In the genomic region with DNA sequence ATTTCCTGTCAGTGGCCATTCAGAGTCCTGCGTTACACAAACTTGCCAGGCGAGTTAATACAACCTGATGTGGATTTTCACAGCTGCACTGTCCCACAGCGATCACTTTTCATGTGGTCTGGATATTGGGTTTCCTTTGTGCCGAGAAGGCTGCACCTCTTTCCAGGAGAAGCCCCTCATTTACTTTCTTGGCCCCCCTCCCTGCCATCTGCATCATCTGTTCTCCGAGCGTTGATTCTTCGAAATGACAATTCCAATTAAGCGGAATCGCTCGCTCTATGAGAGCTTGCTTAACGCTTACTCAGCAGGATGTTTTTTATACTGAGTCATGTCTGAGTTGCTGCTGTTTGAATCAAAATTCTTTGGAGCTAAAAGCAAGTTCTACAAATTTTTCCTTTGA, we compare ENCODE assay signal across 16 mouse cellular contexts.
DNase-seq lines count a peak whose midpoint lies in the region; ATAC-seq and TF ChIP-seq lines count a peak whose summit lies in the region.
"Had no signal": no experiment of that assay in that cellular context is flagged by ENCODE, and none has a peak within 500 bp of the region (broad histone marks: within the 10 kb centered on the region; RNA-seq: fewer than 3 reads in every experiment).

No protein-coding gene starts in this region.

- H3K27ac ChIP-seq in midbrain, embryonic 11.5 days (ENCODE audit: low read depth, low read length): no peak overlapping the region
- no peak overlapping the region for H3K27ac ChIP-seq in midbrain, embryonic 10.5 days (replicated peaks)
- H3K27ac ChIP-seq in embryonic facial prominence, embryonic 12.5 days: peak overlapping the region; percentile 65
- H3K27ac ChIP-seq in forebrain, embryonic 16.5 days (ENCODE audit: low read length): no peak overlapping the region
- H3K27ac ChIP-seq in stomach, postnatal 0 days (replicated peaks): no peak overlapping the region

- H3K9me3 ChIP-seq in midbrain, embryonic 11.5 days (ENCODE audit: control insufficient read depth, low read length): no peaks in the 10 kb centered on the region
- H3K9me3 ChIP-seq in midbrain, embryonic 10.5 days (replicated peaks): no peaks in the 10 kb centered on the region
- no peaks in the 10 kb centered on the region for H3K9me3 ChIP-seq in embryonic facial prominence, embryonic 12.5 days
- no peaks in the 10 kb centered on the region for H3K9me3 ChIP-seq in forebrain, embryonic 16.5 days (ENCODE audit: control insufficient read depth, low read length)
- no peaks in the 10 kb centered on the region for H3K9me3 ChIP-seq in stomach, postnatal 0 days (ENCODE audit: control insufficient read depth, low read length)
- H3K9me3 ChIP-seq: neural tube, embryonic 15.5 days had no signal

- no peak overlapping the region for H3K4me3 ChIP-seq in midbrain, embryonic 11.5 days (ENCODE audit: low read depth, low read length)
- no peak overlapping the region for H3K4me3 ChIP-seq in midbrain, embryonic 10.5 days
- no peak overlapping the region for H3K4me3 ChIP-seq in embryonic facial prominence, embryonic 12.5 days
- H3K4me3 ChIP-seq in forebrain, embryonic 16.5 days (replicated peaks; ENCODE audit: low read length): no peak overlapping the region
- H3K4me3 ChIP-seq in stomach, postnatal 0 days (ENCODE audit: low read depth, low read length): no peak overlapping the region
- H3K4me3 ChIP-seq: neural tube, embryonic 15.5 days had no signal

- TF ChIP-seq CTCF in stomach, postnatal 0 days (IDR thresholded peaks at IDR 0.05; ENCODE audit: low read depth): no peak

- H3K9ac ChIP-seq in midbrain, embryonic 11.5 days (ENCODE audit: low read length): no peak overlapping the region
- no peak overlapping the region for H3K9ac ChIP-seq in embryonic facial prominence, embryonic 12.5 days
- no peak overlapping the region for H3K9ac ChIP-seq in forebrain, embryonic 16.5 days (replicated peaks; ENCODE audit: low read depth, low read length)
- H3K9ac ChIP-seq in stomach, postnatal 0 days (ENCODE audit: low read length): no peak overlapping the region
- H3K9ac ChIP-seq: neural tube, embryonic 15.5 days had no signal

- no peak overlapping the region for H3K4me2 ChIP-seq in midbrain, embryonic 11.5 days
- H3K4me2 ChIP-seq in embryonic facial prominence, embryonic 12.5 days (replicated peaks): 0 out of 2 replicates have a peak overlapping the region, but pooled peaks have one; percentile 12
- H3K4me2 ChIP-seq in forebrain, embryonic 16.5 days (ENCODE audit: low read length): 0 out of 2 replicates have a peak overlapping the region, but pooled peaks have one; percentile 11
- H3K4me2 ChIP-seq in stomach, postnatal 0 days (replicated peaks; ENCODE audit: low read depth): no peak overlapping the region
- H3K4me2 ChIP-seq: neural tube, embryonic 15.5 days had no signal

- no peaks in the 10 kb centered on the region for H3K36me3 ChIP-seq in midbrain, embryonic 11.5 days (ENCODE audit: control insufficient read depth, insufficient read depth, low read length)
- H3K36me3 ChIP-seq in midbrain, embryonic 10.5 days: no peaks in the 10 kb centered on the region
- no peaks in the 10 kb centered on the region for H3K36me3 ChIP-seq in embryonic facial prominence, embryonic 12.5 days
- no peaks in the 10 kb centered on the region for H3K36me3 ChIP-seq in forebrain, embryonic 16.5 days (ENCODE audit: control insufficient read depth, insufficient read depth)
- H3K36me3 ChIP-seq in stomach, postnatal 0 days (ENCODE audit: control insufficient read depth, insufficient read depth, low read length): no peaks in the 10 kb centered on the region
- H3K36me3 ChIP-seq: neural tube, embryonic 15.5 days had no signal

- TF ChIP-seq EP300 in stomach, postnatal 0 days (optimal IDR thresholded peaks at IDR 0.05): no peak

- peak; percentile 74 for DNase-seq in midbrain, embryonic 11.5 days (ENCODE audit: low spot score, missing footprints)
- DNase-seq in midbrain, embryonic 10.5 days (ENCODE audit: low spot score): no peak
- peak; percentile 76 for DNase-seq in retina, embryonic 14.5 days (ENCODE audit: low spot score)
- DNase-seq in yolk sac, embryonic 10.5 days (ENCODE audit: low spot score): no peak
- no peak for DNase-seq in stomach, postnatal 0 days (ENCODE audit: low spot score)
- DNase-seq: adrenal gland, adult 8-10 months; heart, postnatal 14 days; kidney, postnatal 25 days; layer of hippocampus, postnatal 36 days; lung, adult 2 months; right cerebral cortex, postnatal 14 days; thymus, postnatal 25 days had no signal

- 68% methylated on average over 11 of the region's 11 CpGs for WGBS in midbrain, embryonic 11.5 days
- 75% methylated on average over 11 of the region's 11 CpGs for WGBS in midbrain, embryonic 10.5 days
- 21% methylated on average over 11 of the region's 11 CpGs for WGBS in embryonic facial prominence, embryonic 12.5 days
- WGBS in forebrain, embryonic 16.5 days: 24% methylated on average over 11 of the region's 11 CpGs
- 56% methylated on average over 11 of the region's 11 CpGs for WGBS in stomach, postnatal 0 days

- ATAC-seq in midbrain, embryonic 11.5 days (ENCODE audit: low FRiP score): no peak
- ATAC-seq in embryonic facial prominence, embryonic 12.5 days (ENCODE audit: insufficient number of reproducible peaks, insufficient read depth, low FRiP score, low TSS enrichment): peak; percentile 44; the same call in 1 of the 2 replicates
- ATAC-seq in forebrain, embryonic 16.5 days: peak; percentile 43; the same call in 1 of the 2 replicates
- no peak for ATAC-seq in stomach, postnatal 0 days (ENCODE audit: low FRiP score, low TSS enrichment)
- ATAC-seq: intestine, embryonic 16.5 days had no signal

- no peaks in the 10 kb centered on the region for H3K27me3 ChIP-seq in midbrain, embryonic 11.5 days (ENCODE audit: control insufficient read depth, insufficient read depth, low read length)
- no peaks in the 10 kb centered on the region for H3K27me3 ChIP-seq in midbrain, embryonic 10.5 days (ENCODE audit: low read depth, poor library complexity, severe bottlenecking)
- H3K27me3 ChIP-seq in embryonic facial prominence, embryonic 12.5 days: no peaks in the 10 kb centered on the region
- H3K27me3 ChIP-seq in forebrain, embryonic 16.5 days (replicated peaks; ENCODE audit: control insufficient read depth, insufficient read depth, low read length): no peaks in the 10 kb centered on the region
- no peaks in the 10 kb centered on the region for H3K27me3 ChIP-seq in stomach, postnatal 0 days (ENCODE audit: control insufficient read depth, insufficient read depth, low read length)
- H3K27me3 ChIP-seq: neural tube, embryonic 15.5 days had no signal

- H3K4me1 ChIP-seq in midbrain, embryonic 11.5 days (ENCODE audit: control insufficient read depth, insufficient read depth, low read length): peaks cover 3% of the 10 kb centered on the region
- H3K4me1 ChIP-seq in midbrain, embryonic 10.5 days: peaks cover 19% of the 10 kb centered on the region
- H3K4me1 ChIP-seq in embryonic facial prominence, embryonic 12.5 days: peaks cover 37% of the 10 kb centered on the region
- peaks cover 5% of the 10 kb centered on the region for H3K4me1 ChIP-seq in forebrain, embryonic 16.5 days (replicated peaks; ENCODE audit: control insufficient read depth, insufficient read depth, low read length)
- no peaks in the 10 kb centered on the region for H3K4me1 ChIP-seq in stomach, postnatal 0 days (replicated peaks; ENCODE audit: control insufficient read depth, insufficient read depth)

Comparison
In these comparisons a context has a peak if more than half of its experiments do, and no peak if none do; other contexts are left out.
1. DNase-seq: peak in midbrain, embryonic 11.5 days (single experiment) and retina, embryonic 14.5 days (single experiment); none in midbrain, embryonic 10.5 days (single experiment), yolk sac, embryonic 10.5 days (single experiment) and stomach, postnatal 0 days (single experiment).
2. ATAC-seq: peak in embryonic facial prominence, embryonic 12.5 days (single experiment) and forebrain, embryonic 16.5 days (single experiment); none in midbrain, embryonic 11.5 days (single experiment) and stomach, postnatal 0 days (single experiment).
3. H3K4me2 ChIP-seq: peak in embryonic facial prominence, embryonic 12.5 days (single experiment) and forebrain, embryonic 16.5 days (single experiment); none in midbrain, embryonic 11.5 days (single experiment) and stomach, postnatal 0 days (single experiment).